16 mouse cellular contexts compared by ENCODE assay signal in the genomic region with DNA sequence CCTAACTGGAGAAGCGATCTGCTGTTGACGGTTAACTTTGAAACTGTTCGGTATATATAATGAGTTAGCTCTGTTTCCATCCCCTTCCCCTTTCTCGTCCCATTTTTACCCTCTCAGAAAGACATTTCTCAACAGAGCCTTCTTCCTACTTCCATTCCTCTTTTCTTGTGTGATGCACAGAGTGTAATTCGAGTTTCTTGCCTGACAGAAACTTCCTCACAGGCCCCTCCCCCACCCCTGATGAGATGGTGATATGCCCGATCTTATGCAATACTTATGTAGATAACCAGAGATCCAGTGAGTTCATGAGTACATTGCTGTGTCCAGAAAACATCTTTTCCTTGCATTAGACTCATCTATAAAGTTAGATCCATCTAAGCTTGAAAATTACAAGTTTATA.
"Had no signal": no experiment of that assay in that cellular context is flagged by ENCODE, and none has a peak within 500 bp of the region (broad histone marks: within the 10 kb centered on the region; RNA-seq: fewer than 3 reads in every experiment).

No protein-coding gene starts in this region.

- H3K27me3 ChIP-seq: limb, embryonic 15.5 days; midbrain, embryonic 15.5 days; neural tube, embryonic 13.5 days; stomach, embryonic 15.5 days had no signal

- H3K9me3 ChIP-seq: limb, embryonic 15.5 days; midbrain, embryonic 15.5 days; neural tube, embryonic 13.5 days; stomach, embryonic 15.5 days had no signal

- H3K27ac ChIP-seq: left cerebral cortex, adult 2 months; limb, embryonic 15.5 days; midbrain, embryonic 15.5 days; neural tube, embryonic 13.5 days; stomach, embryonic 15.5 days had no signal

- H3K4me3 ChIP-seq: left cerebral cortex, adult 2 months; limb, embryonic 15.5 days; midbrain, embryonic 15.5 days; neural tube, embryonic 13.5 days; stomach, embryonic 15.5 days had no signal

- H3K36me3 ChIP-seq: limb, embryonic 15.5 days; midbrain, embryonic 15.5 days; neural tube, embryonic 13.5 days; stomach, embryonic 15.5 days had no signal

- H3K4me2 ChIP-seq: limb, embryonic 15.5 days; midbrain, embryonic 15.5 days; neural tube, embryonic 13.5 days; stomach, embryonic 15.5 days had no signal

- H3K9ac ChIP-seq: limb, embryonic 15.5 days; midbrain, embryonic 15.5 days; neural tube, embryonic 13.5 days; stomach, embryonic 15.5 days had no signal

- ATAC-seq: inflammation-experienced regulatory T-cells, adult 6 months; midbrain, embryonic 15.5 days had no signal

- DNase-seq: kidney, adult 18-20 months; kidney, postnatal 10 days; kidney, postnatal 4 days; lung, adult 2 months; lung, postnatal 10 days; lung, postnatal 4 days; right cerebral cortex, postnatal 4 days; spleen, adult 18-20 months; thymus, adult 2 months; thymus, postnatal 36 days had no signal
